Mouse (Mus musculus) MEL (cell line): ENCODE results near the gene Shcbp1l. TPM values are rescaled to one million over a fixed set of nuclear protein-coding genes. Genes with fewer than 3 reads are reported as not detected.
"Not testable (repeated sequence)": the region's sequence is repeated elsewhere in the genome, so short reads cannot be mapped to it uniquely, and the experiment has no call there.

ENCODE experiments used
- DNase-seq: peaks from one replicate; pipeline ENCODE4 v3.0.0; 2011; ENCODE audit warnings: low read depth, low spot score
- H3K27ac ChIP-seq: 2 replicates; pipeline ENCODE4 v1.5.1; 2012; ENCODE audit warnings: low read depth, mild to moderate bottlenecking, control low read depth, low read length, moderate library complexity; ENCODE audit not compliant: control insufficient read depth
- H3K27me3 ChIP-seq, 2 experiments: fragments of 150-350 bp in 1 of 2; sonication (generic) in 1 of 2; 2 replicates each; pipeline ENCODE4 v1.6.1; 2012; ENCODE audit warnings: low read length in 2 of 2, mild to moderate bottlenecking in 2 of 2, improper control_type of control experiment in 1 of 2, moderate library complexity in 1 of 2; ENCODE audit not compliant: insufficient read depth in 2 of 2, control insufficient read depth in 1 of 2
- H3K36me3 ChIP-seq, 2 experiments: 2 replicates each; pipeline ENCODE4 v1.6.1; 2012 to 2014; ENCODE audit warnings: low read length in 2 of 2, improper control_type of control experiment in 1 of 2, inconsistent platforms in 1 of 2, mild to moderate bottlenecking in 1 of 2; ENCODE audit not compliant: insufficient read depth in 2 of 2, control insufficient read depth in 1 of 2
- H3K4me1 ChIP-seq, 2 experiments: fragments of 150-350 bp in 1 of 2; sonication (generic) in 1 of 2; 2 replicates each; pipeline ENCODE4 v1.6.1; 2012; ENCODE audit warnings: low read length in 2 of 2, improper control_type of control experiment in 1 of 2, mild to moderate bottlenecking in 1 of 2; ENCODE audit not compliant: insufficient read depth in 2 of 2, control insufficient read depth in 1 of 2
- H3K4me3 ChIP-seq, 2 experiments: fragments of 150-350 bp in 1 of 2; sonication (generic) in 1 of 2; 2 replicates each; pipeline ENCODE4 v1.5.1; 2012; ENCODE audit warnings: low read depth in 2 of 2, low read length in 2 of 2, mild to moderate bottlenecking in 2 of 2, moderate library complexity in 2 of 2, control low read depth in 1 of 2, improper control_type of control experiment in 1 of 2; ENCODE audit not compliant: control insufficient read depth in 1 of 2, insufficient read depth in 1 of 2
- H3K79me2 ChIP-seq: 2 replicates; pipeline ENCODE4 v1.6.1; 2012; ENCODE audit warnings: mild to moderate bottlenecking, low read length, moderate library complexity; ENCODE audit not compliant: control insufficient read depth, poor library complexity, insufficient read depth
- H3K9ac ChIP-seq: 2 replicates; pipeline ENCODE4 v1.6.1; 2012; ENCODE audit warnings: low read depth, mild to moderate bottlenecking, control low read depth, low read length, moderate library complexity; ENCODE audit not compliant: control insufficient read depth, poor library complexity, severe bottlenecking
- H3K9me3 ChIP-seq: fragments of 150-350 bp; sonication (generic); replicated peaks from 2 replicates; pipeline ENCODE4 v1.6.1; 2012; ENCODE audit warnings: mild to moderate bottlenecking, low read length, improper control_type of control experiment, moderate library complexity; ENCODE audit not compliant: insufficient read depth
- MYC ChIP-seq: IDR thresholded peaks from 2 replicates; pipeline ENCODE4 v1.6.1; 2011; ENCODE audit warnings: low read depth, mild to moderate bottlenecking, low read length, improper control_type of control experiment, moderate library complexity
- NRF1 ChIP-seq: IDR thresholded peaks from 2 replicates; pipeline ENCODE4 v1.6.1; 2014; ENCODE audit warnings: low read depth, mild to moderate bottlenecking, inconsistent platforms, low read length, improper control_type of control experiment, moderate library complexity; ENCODE audit not compliant: poor library complexity, insufficient read depth, severe bottlenecking
- POLR2A ChIP-seq, 2 experiments: IDR thresholded peaks; 2 replicates each; pipeline ENCODE4 v1.6.1; 2011 to 2012; ENCODE audit warnings: low read length in 2 of 2, mild to moderate bottlenecking in 2 of 2, control low read depth in 1 of 2, improper control_type of control experiment in 1 of 2, low read depth in 1 of 2, moderate library complexity in 1 of 2; ENCODE audit not compliant: control insufficient read depth in 1 of 2, insufficient read depth in 1 of 2, poor library complexity in 1 of 2
- POLR2AphosphoS2 ChIP-seq: IDR thresholded peaks from 2 replicates; pipeline ENCODE4 v1.6.1; 2011; ENCODE audit warnings: low read length, improper control_type of control experiment
- TBP ChIP-seq: IDR thresholded peaks from 2 replicates; pipeline ENCODE4 v1.8.0; 2011; ENCODE audit warnings: low read depth, low read length, improper control_type of control experiment
- polyA plus RNA-seq, 2 experiments: library from polyadenylated mRNA; stranded (reverse) in 1 of 2; unstranded in 1 of 2; fragments of >175 nt in 1 of 2; fragments of >200 nt in 1 of 2; gene quantifications; 2 replicates each; pipeline versions ENCODE4 v1.2.1 to v1.2.4; 2012; ENCODE audit warnings: low replicate concordance in 2 of 2, low read depth in 1 of 2; ENCODE audit not compliant: insufficient read length in 2 of 2, insufficient read depth in 1 of 2, missing spikeins in 1 of 2
- total RNA-seq: library from RNA; depleted of rRNA; stranded (reverse); fragments of 300-350 nt; gene quantifications from 2 replicates; pipeline ENCODE4 v1.2.3, GENCODE M21; 2012

The Shcbp1l gene
- total and polyA plus RNA-seq, 3 experiments, result 2.4 to 3.7 TPM; not detected in 1

GRCm38 (mm10) chr1:153414962-153415361 lies 10.0 kb upstream of the Shcbp1l start (continued):
- peak; percentile 94; the same call in 1 of the 2 replicates for TF ChIP-seq POLR2AphosphoS2
- peak; percentile 69 for TF ChIP-seq MYC
- TF ChIP-seq NRF1, result no peak
- peak; percentile 36 to 60; a peak in 3 of 4 replicates for TF ChIP-seq POLR2A (IDR thresholded peaks at IDR 0.05; ENCODE audit: control insufficient read depth in 1 of 2, insufficient read depth in 1 of 2, low read depth in 1 of 2, low read length in 2 of 2, poor library complexity in 1 of 2)

GRCm38 (mm10) chr1:153415742-153416141 lies 9.2 kb upstream of the Shcbp1l start:
- H3K4me3 ChIP-seq, H3K9me3 ChIP-seq, H3K36me3 ChIP-seq, H3K79me2 ChIP-seq, H3K27ac ChIP-seq, DNase-seq, H3K9ac ChIP-seq, H3K27me3 ChIP-seq: not testable (repeated sequence)
- peaks cover 0 to 11% of the 10 kb centered on the region in 2 experiments; a peak in 2 of 4 replicates for H3K4me1 ChIP-seq

GRCm38 (mm10) chr1:153416271-153416832 lies 8.6 kb upstream of the Shcbp1l start:
- H3K9me3 ChIP-seq, H3K36me3 ChIP-seq, H3K4me3 ChIP-seq, H3K9ac ChIP-seq: not testable (repeated sequence)
- Histone ChIP-seq H3K27ac (0 out of 2 replicates have a peak overlapping the region, but pooled peaks have one; percentile 20), H3K4me1 (peaks cover 0 to 11% of the 10 kb centered on the region in 2 experiments; a peak in 2 of 4 replicates)
- TF ChIP-seq TBP, result peak; percentile 90
- TF ChIP-seq, all 39 proteins: peak for 1; not testable (repeated sequence) for 38
- not testable (repeated sequence) for H3K27me3 ChIP-seq, H3K79me2 ChIP-seq
- DNase-seq, result peak; percentile 51

GRCm38 (mm10) chr1:153417805-153418204 lies 7.2 kb upstream of the Shcbp1l start:
- not testable (repeated sequence) for H3K79me2 ChIP-seq, H3K36me3 ChIP-seq, H3K27ac ChIP-seq, H3K9me3 ChIP-seq, DNase-seq, H3K27me3 ChIP-seq
- H3K4me3 ChIP-seq, result peak overlapping the region in 1 of 2 experiments; percentile 35; a peak in 2 of 4 replicates
- H3K4me1 ChIP-seq, result peaks cover 0 to 11% of the 10 kb centered on the region in 2 experiments; a peak in 2 of 4 replicates
- peak overlapping the region; percentile 27; the same call in 1 of the 2 replicates for H3K9ac ChIP-seq
